8 mouse cellular contexts compared by ENCODE assay signal in the genomic region with DNA sequence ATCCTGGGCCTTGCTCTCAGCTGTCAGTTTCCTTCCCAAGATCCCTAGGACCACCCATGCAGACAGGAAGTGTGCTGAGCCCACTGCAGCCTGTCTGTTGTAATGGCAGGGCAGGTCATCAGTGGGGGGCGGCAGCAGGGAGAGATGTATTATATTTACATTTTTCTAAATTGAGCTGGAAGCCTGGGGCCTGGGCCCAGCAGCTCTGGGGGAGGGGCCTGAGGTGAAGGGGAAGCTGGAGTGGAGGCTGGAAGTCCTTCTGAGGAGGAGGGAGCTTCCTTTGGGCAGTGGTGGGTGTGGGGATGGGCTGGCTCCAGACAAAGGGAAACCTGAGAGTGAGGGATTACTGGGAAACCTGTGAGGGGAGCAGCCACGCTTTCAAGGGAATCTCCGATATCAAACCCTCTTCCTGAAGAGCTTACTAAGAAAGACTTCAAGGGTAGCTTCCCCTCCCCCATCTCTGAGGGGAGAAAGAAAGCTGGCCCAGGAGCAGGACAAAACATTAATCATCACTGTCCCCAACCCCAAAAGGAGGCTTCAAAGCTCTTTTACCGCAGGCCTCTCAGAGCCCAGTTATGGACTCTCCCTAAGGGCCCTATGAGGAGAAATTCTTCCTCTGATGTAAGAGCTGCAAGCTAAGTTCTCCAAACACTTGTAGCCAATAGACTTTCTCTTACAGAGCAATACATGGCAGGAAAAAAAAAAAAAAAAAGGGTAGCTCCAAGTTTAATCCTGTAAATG.
DNase-seq lines count a peak whose midpoint lies in the region; ATAC-seq lines count a peak whose summit lies in the region.

No protein-coding gene starts in this region.

- no peaks in the 10 kb centered on the region for H3K36me3 ChIP-seq in heart, embryonic 11.5 days (ENCODE audit: control insufficient read depth, insufficient read depth, low read length)

- H3K9me3 ChIP-seq in heart, embryonic 11.5 days (replicated peaks; ENCODE audit: control insufficient read depth, low read length), result no peaks in the 10 kb centered on the region

- H3K4me3 ChIP-seq in heart, embryonic 11.5 days (ENCODE audit: low read depth, low read length), result no peak overlapping the region

- peaks cover 20% of the 10 kb centered on the region for H3K4me1 ChIP-seq in heart, embryonic 11.5 days (ENCODE audit: control insufficient read depth, insufficient read depth, low read length)

- H3K27me3 ChIP-seq in heart, embryonic 11.5 days (ENCODE audit: control insufficient read depth, insufficient read depth, low read length), result no peaks in the 10 kb centered on the region

- WGBS in heart, embryonic 11.5 days (ENCODE audit: insufficient replicate concordance), result 24% methylated on average over 4 of the region's 4 CpGs

- no peak overlapping the region for H3K9ac ChIP-seq in heart, embryonic 11.5 days (ENCODE audit: low read depth, low read length)

- no peak overlapping the region for H3K4me2 ChIP-seq in heart, embryonic 11.5 days

- ATAC-seq in heart, embryonic 11.5 days (replicated peaks; ENCODE audit: insufficient number of reproducible peaks, low FRiP score, low TSS enrichment), result peak; percentile 50; the same call in 1 of the 2 replicates
- ATAC-seq in granulocyte monocyte progenitor cell, adult 5-6 weeks (replicated peaks; ENCODE audit: poor library complexity, severe bottlenecking), result no peak

- H3K27ac ChIP-seq in heart, embryonic 11.5 days (ENCODE audit: low read depth, low read length), result peak overlapping the region; percentile 22; the same call in 1 of the 2 replicates

- DNase-seq in heart, adult 8-10 months (ENCODE audit: low spot score), result no peak
- peak; percentile 6 for DNase-seq in ovary, postnatal 36 days (ENCODE audit: low spot score)
- DNase-seq in ovary, postnatal 14 days (ENCODE audit: low spot score), result no peak
- DNase-seq in kidney, postnatal 4 days, result peak; percentile 67 to 75
- DNase-seq in frontal cortex, postnatal 10 days (ENCODE audit: low spot score in 2 of 2), result no peak
- no peak for DNase-seq in cerebellum, postnatal 4 days (ENCODE audit: low spot score in 2 of 2)

Comparison
In these comparisons a context has a peak if more than half of its experiments do, and no peak if none do; other contexts are left out.
1. DNase-seq: peak in ovary, postnatal 36 days (single experiment) and kidney, postnatal 4 days (2 of 2); none in heart, adult 8-10 months (single experiment), ovary, postnatal 14 days (single experiment), frontal cortex, postnatal 10 days (0 of 2) and cerebellum, postnatal 4 days (0 of 2).